Mouse (Mus musculus) activated CD4-positive, CD25-positive, alpha-beta regulatory T cell, adult 4 months (primary cell): ENCODE data around the gene Mrm2. TPM values are rescaled to one million over a fixed set of nuclear protein-coding genes. Genes with fewer than 3 reads are reported as not detected.

ENCODE experiments used
- polyA plus RNA-seq, 2 experiments: library from polyadenylated mRNA; unstranded; fragments of 100-300 nt; shearing (Covaris generic); gene quantifications; one replicate each; pipeline ENCODE4 v1.2.1; 2017

Mrm2 gene
- polyA plus RNA-seq, 2 experiments from 2014 or later, result 8.3 to 10.7 TPM

Other genes starting within 250 kb of the Mrm2 start
- 10 to 100 TPM; 19.3 to 23.1 TPM for gene Mad1l1, start 10.3 kb downstream of the Mrm2 start, polyA plus RNA-seq
- 10 to 100 TPM; 17.6 to 24.4 TPM for gene Nudt1, start 10.2 kb downstream of the Mrm2 start, polyA plus RNA-seq
- 1 to 10 TPM in 1 of 2 experiments, under 1 TPM in 1; 0.26 to 1.3 TPM for gene Snx8, start 57.4 kb upstream of the Mrm2 start, polyA plus RNA-seq
- gene Eif3b, start 87.4 kb upstream of the Mrm2 start, polyA plus RNA-seq, result 10 to 100 TPM; 28.6 to 32.4 TPM
- gene Gm4869, start 113.7 kb upstream of the Mrm2 start, polyA plus RNA-seq, result not detected
- gene Chst12, start 173.7 kb upstream of the Mrm2 start, polyA plus RNA-seq, result 10 to 100 TPM; 24.5 to 31.7 TPM
- gene Grifin, start 233.2 kb upstream of the Mrm2 start, polyA plus RNA-seq, result 1 to 10 TPM in 1 of 2 experiments, under 1 TPM in 1; 0.98 to 3.8 TPM